Mouse (Mus musculus) ovary, postnatal 36 days (tissue): ENCODE results near the gene Derl3.

ENCODE experiments used
- DNase-seq: peaks from one replicate; pipeline ENCODE4 v3.0.0; 2022; ENCODE audit warnings: low spot score, mixed read lengths

The Derl3 gene

GRCm38 (mm10) chr10:75913013-75913589 lies 19.9 kb downstream of the Derl3 start:
- no peak for DNase-seq

- DNase-seq = no peak
Measured at GRCm38 (mm10) chr10:75915557-75915956, 22.3 kb downstream of the Derl3 start.

- no peak for DNase-seq
Measured at GRCm38 (mm10) chr10:75916840-75917239, 23.6 kb downstream of the Derl3 start.

- no peak for DNase-seq
Measured at GRCm38 (mm10) chr10:75919026-75919425, 25.8 kb downstream of the Derl3 start.

- DNase-seq = peak; percentile 94
Measured at GRCm38 (mm10) chr10:75921026-75921725, 28.0 kb downstream of the Derl3 start, which contains the start of gene Smarcb1. Gene Smarcb1, minus strand, starts transcription at chr10:75921617.

- DNase-seq = peak; percentile 41
Measured at GRCm38 (mm10) chr10:75921726-75922560, 28.7 kb downstream of the Derl3 start.

- no peak for DNase-seq
Measured at GRCm38 (mm10) chr10:75924324-75924723, 31.1 kb downstream of the Derl3 start.

GRCm38 (mm10) chr10:75926396-75926795 lies 33.2 kb downstream of the Derl3 start:
- no peak for DNase-seq

- no peak for DNase-seq
Measured at GRCm38 (mm10) chr10:75930304-75930703, 37.1 kb downstream of the Derl3 start.

- DNase-seq = no peak
Measured at GRCm38 (mm10) chr10:75931311-75931710, 38.1 kb downstream of the Derl3 start.

GRCm38 (mm10) chr10:75932081-75932678 lies 39.0 kb downstream of the Derl3 start:
- peak; percentile 80 for DNase-seq

GRCm38 (mm10) chr10:75932891-75933290 lies 39.7 kb downstream of the Derl3 start, which contains the start of gene Chchd10:
Gene Chchd10, plus strand, starts transcription at chr10:75933130.
- DNase-seq = no peak

GRCm38 (mm10) chr10:75934991-75935390 lies 41.8 kb downstream of the Derl3 start:
- no peak for DNase-seq

- DNase-seq = peak; percentile 79
Measured at GRCm38 (mm10) chr10:75935680-75936541, 42.7 kb downstream of the Derl3 start, which contains the start of gene Mmp11. Gene Mmp11, minus strand, starts transcription at chr10:75936496.

GRCm38 (mm10) chr10:75936909-75937667 lies 43.9 kb downstream of the Derl3 start:
- DNase-seq = no peak

GRCm38 (mm10) chr10:75937851-75938643 lies 44.8 kb downstream of the Derl3 start:
- no peak for DNase-seq

GRCm38 (mm10) chr10:75939481-75940234 lies 46.4 kb downstream of the Derl3 start:
- no peak for DNase-seq

- DNase-seq = no peak
Measured at GRCm38 (mm10) chr10:75940520-75940919, 47.3 kb downstream of the Derl3 start, which contains the start of gene Gm867. Gene Gm867, minus strand, starts transcription at chr10:75940672.
